Mouse (Mus musculus): Measurements from ENCODE around the gene Gm6904. TPM values are rescaled to one million over a fixed set of nuclear protein-coding genes. Genes with fewer than 3 reads are reported as not detected.

Gene Gm6904
- polyA plus RNA-seq, 1 experiment from 2014 or later: not detected

GRCm38 (mm10) chr14:59230331-59230966 lies 29.6 kb downstream of the Gm6904 start:
- H3K27ac ChIP-seq (replicated peaks in 1 of 2; ENCODE audit: control insufficient read depth in 1 of 2, insufficient read depth in 1 of 2, low read depth in 2 of 2, low read length in 2 of 2): no peak overlapping the region
- no peak overlapping the region for H3K9ac ChIP-seq (ENCODE audit: low read length)
- WGBS: 39% methylated on average over 21 of the region's 21 CpGs
- H3K4me1 ChIP-seq (ENCODE audit: control insufficient read depth in 2 of 2, insufficient read depth in 2 of 2, low read length in 2 of 2): peaks cover 0 to 10% of the 10 kb centered on the region in 2 experiments; a peak in 1 of 4 replicates
- no peaks in the 10 kb centered on the region for H3K9me3 ChIP-seq (ENCODE audit: control insufficient read depth, low read length)
- peaks cover 77% of the 10 kb centered on the region for H3K36me3 ChIP-seq (ENCODE audit: control insufficient read depth, insufficient read depth, low read length)
- H3K4me2 ChIP-seq (ENCODE audit: low read length): peak overlapping the region; percentile 55
- peaks cover 70% of the 10 kb centered on the region for H3K27me3 ChIP-seq (ENCODE audit: control insufficient read depth, insufficient read depth, low read length)
- ATAC-seq (ENCODE audit: insufficient number of reproducible peaks, insufficient read depth, low FRiP score, low read depth): peak; percentile 78
- H3K4me3 ChIP-seq (ENCODE audit: control insufficient read depth in 1 of 2, insufficient read depth in 1 of 2, low read depth in 1 of 2, low read length in 2 of 2): peak overlapping the region in 1 of 2 experiments; percentile 11; a peak in 1 of 4 replicates

- Histone ChIP-seq H3K36me3 (ENCODE audit: control insufficient read depth, insufficient read depth, low read length) (peaks cover 73% of the 10 kb centered on the region), H3K4me2 (ENCODE audit: low read length) (no peak overlapping the region), H3K4me3 (ENCODE audit: control insufficient read depth in 1 of 2, insufficient read depth in 1 of 2, low read depth in 1 of 2, low read length in 2 of 2) (no peak overlapping the region), H3K4me1 (ENCODE audit: control insufficient read depth in 2 of 2, insufficient read depth in 2 of 2, low read length in 2 of 2) (peaks cover 0 to 10% of the 10 kb centered on the region in 2 experiments; a peak in 1 of 4 replicates), H3K27ac (replicated peaks in 1 of 2; ENCODE audit: control insufficient read depth in 1 of 2, insufficient read depth in 1 of 2, low read depth in 2 of 2, low read length in 2 of 2) (no peak overlapping the region), H3K9ac (ENCODE audit: low read length) (no peak overlapping the region), H3K27me3 (ENCODE audit: control insufficient read depth, insufficient read depth, low read length) (peaks cover 66% of the 10 kb centered on the region), H3K9me3 (ENCODE audit: control insufficient read depth, low read length) (no peaks in the 10 kb centered on the region)
- ATAC-seq (ENCODE audit: insufficient number of reproducible peaks, insufficient read depth, low FRiP score, low read depth): no peak
- 89% methylated on average over 3 of the region's 3 CpGs for WGBS
Observed at GRCm38 (mm10) chr14:59229822-59230221, 30.2 kb downstream of the Gm6904 start.

GRCm38 (mm10) chr14:59226240-59226639 lies 33.8 kb downstream of the Gm6904 start:
- ATAC-seq (ENCODE audit: insufficient number of reproducible peaks, insufficient read depth, low FRiP score, low read depth): no peak
- Histone ChIP-seq H3K4me2 (ENCODE audit: low read length) (no peak overlapping the region), H3K4me1 (ENCODE audit: control insufficient read depth in 2 of 2, insufficient read depth in 2 of 2, low read length in 2 of 2) (peaks cover 0 to 8% of the 10 kb centered on the region in 2 experiments; a peak in 1 of 4 replicates), H3K4me3 (ENCODE audit: control insufficient read depth in 1 of 2, insufficient read depth in 1 of 2, low read depth in 1 of 2, low read length in 2 of 2) (no peak overlapping the region), H3K9me3 (ENCODE audit: control insufficient read depth, low read length) (no peaks in the 10 kb centered on the region), H3K36me3 (ENCODE audit: control insufficient read depth, insufficient read depth, low read length) (peaks cover 77% of the 10 kb centered on the region), H3K9ac (ENCODE audit: low read length) (no peak overlapping the region), H3K27me3 (ENCODE audit: control insufficient read depth, insufficient read depth, low read length) (peaks cover 53% of the 10 kb centered on the region), H3K27ac (replicated peaks in 1 of 2; ENCODE audit: control insufficient read depth in 1 of 2, insufficient read depth in 1 of 2, low read depth in 2 of 2, low read length in 2 of 2) (no peak overlapping the region)
- WGBS: 95% methylated on average over 11 of the region's 11 CpGs

GRCm38 (mm10) chr14:59219241-59219640 lies 40.8 kb downstream of the Gm6904 start:
- ATAC-seq (ENCODE audit: insufficient number of reproducible peaks, insufficient read depth, low FRiP score, low read depth): no peak
- 80% methylated on average over 3 of the region's 3 CpGs for WGBS
- Histone ChIP-seq H3K27me3 (ENCODE audit: control insufficient read depth, insufficient read depth, low read length) (peaks cover 23% of the 10 kb centered on the region; the same call in 1 of the 2 replicates), H3K4me3 (ENCODE audit: control insufficient read depth in 1 of 2, insufficient read depth in 1 of 2, low read depth in 1 of 2, low read length in 2 of 2) (no peak overlapping the region), H3K4me1 (ENCODE audit: control insufficient read depth in 2 of 2, insufficient read depth in 2 of 2, low read length in 2 of 2) (no peaks in the 10 kb centered on the region), H3K9ac (ENCODE audit: low read length) (no peak overlapping the region), H3K27ac (replicated peaks in 1 of 2; ENCODE audit: control insufficient read depth in 1 of 2, insufficient read depth in 1 of 2, low read depth in 2 of 2, low read length in 2 of 2) (no peak overlapping the region), H3K4me2 (ENCODE audit: low read length) (no peak overlapping the region), H3K36me3 (ENCODE audit: control insufficient read depth, insufficient read depth, low read length) (peaks cover 63% of the 10 kb centered on the region), H3K9me3 (ENCODE audit: control insufficient read depth, low read length) (no peaks in the 10 kb centered on the region)

GRCm38 (mm10) chr14:59209816-59210215 lies 50.2 kb downstream of the Gm6904 start:
- Histone ChIP-seq H3K27ac (replicated peaks in 1 of 2; ENCODE audit: control insufficient read depth in 1 of 2, insufficient read depth in 1 of 2, low read depth in 2 of 2, low read length in 2 of 2) (no peak overlapping the region), H3K4me1 (ENCODE audit: control insufficient read depth in 2 of 2, insufficient read depth in 2 of 2, low read length in 2 of 2) (peaks cover 0 to 2% of the 10 kb centered on the region in 2 experiments; a peak in 1 of 4 replicates), H3K4me3 (ENCODE audit: control insufficient read depth in 1 of 2, insufficient read depth in 1 of 2, low read depth in 1 of 2, low read length in 2 of 2) (no peak overlapping the region), H3K27me3 (ENCODE audit: control insufficient read depth, insufficient read depth, low read length) (no peaks in the 10 kb centered on the region), H3K4me2 (ENCODE audit: low read length) (no peak overlapping the region), H3K9ac (ENCODE audit: low read length) (no peak overlapping the region), H3K9me3 (ENCODE audit: control insufficient read depth, low read length) (no peaks in the 10 kb centered on the region), H3K36me3 (ENCODE audit: control insufficient read depth, insufficient read depth, low read length) (peaks cover 16% of the 10 kb centered on the region; the same call in 1 of the 2 replicates)
- 90% methylated on average over 2 of the region's 2 CpGs for WGBS
- ATAC-seq (ENCODE audit: insufficient number of reproducible peaks, insufficient read depth, low FRiP score, low read depth): no peak

- H3K9ac ChIP-seq (ENCODE audit: low read length): no peak overlapping the region
- ATAC-seq (ENCODE audit: insufficient number of reproducible peaks, insufficient read depth, low FRiP score, low read depth): no peak
- no peak overlapping the region for H3K4me2 ChIP-seq (ENCODE audit: low read length)
Observed at GRCm38 (mm10) chr14:59209003-59209402, 51.0 kb downstream of the Gm6904 start.

GRCm38 (mm10) chr14:59205976-59206583 lies 53.9 kb downstream of the Gm6904 start:
- Histone ChIP-seq H3K27ac (replicated peaks in 1 of 2; ENCODE audit: control insufficient read depth in 1 of 2, insufficient read depth in 1 of 2, low read depth in 2 of 2, low read length in 2 of 2) (no peak overlapping the region), H3K4me3 (ENCODE audit: control insufficient read depth in 1 of 2, insufficient read depth in 1 of 2, low read depth in 1 of 2, low read length in 2 of 2) (no peak overlapping the region), H3K9ac (ENCODE audit: low read length) (no peak overlapping the region), H3K9me3 (ENCODE audit: control insufficient read depth, low read length) (no peaks in the 10 kb centered on the region), H3K27me3 (ENCODE audit: control insufficient read depth, insufficient read depth, low read length) (no peaks in the 10 kb centered on the region), H3K36me3 (ENCODE audit: control insufficient read depth, insufficient read depth, low read length) (no peaks in the 10 kb centered on the region), H3K4me1 (ENCODE audit: control insufficient read depth in 2 of 2, insufficient read depth in 2 of 2, low read length in 2 of 2) (peaks cover 0 to 2% of the 10 kb centered on the region in 2 experiments; a peak in 2 of 4 replicates), H3K4me2 (ENCODE audit: low read length) (no peak overlapping the region)
- 72% methylated on average over 10 of the region's 10 CpGs for WGBS
- no peak for ATAC-seq (ENCODE audit: insufficient number of reproducible peaks, insufficient read depth, low FRiP score, low read depth)

More at GRCm38 (mm10) chr14:59209003-59209402, 51.0 kb downstream of the Gm6904 start:
- no peak overlapping the region for H3K4me3 ChIP-seq (ENCODE audit: control insufficient read depth in 1 of 2, insufficient read depth in 1 of 2, low read depth in 1 of 2, low read length in 2 of 2)
- no peak overlapping the region for H3K27ac ChIP-seq (replicated peaks in 1 of 2; ENCODE audit: control insufficient read depth in 1 of 2, insufficient read depth in 1 of 2, low read depth in 2 of 2, low read length in 2 of 2)
- no peaks in the 10 kb centered on the region for H3K27me3 ChIP-seq (ENCODE audit: control insufficient read depth, insufficient read depth, low read length)
- peaks cover 7% of the 10 kb centered on the region; the same call in 1 of the 2 replicates for H3K36me3 ChIP-seq (ENCODE audit: control insufficient read depth, insufficient read depth, low read length)
- no peaks in the 10 kb centered on the region for H3K9me3 ChIP-seq (ENCODE audit: control insufficient read depth, low read length)
- 83% methylated on average over 7 of the region's 7 CpGs for WGBS
- peaks cover 0 to 2% of the 10 kb centered on the region in 2 experiments; a peak in 2 of 4 replicates for H3K4me1 ChIP-seq (ENCODE audit: control insufficient read depth in 2 of 2, insufficient read depth in 2 of 2, low read length in 2 of 2)

All from heart, embryonic 14.5 days (tissue).